Mouse (Mus musculus): Measurements from ENCODE around the gene Macrod1. TPM values are rescaled to one million over a fixed set of nuclear protein-coding genes. Genes with fewer than 3 reads are reported as not detected.

Gene Macrod1
- polyA plus RNA-seq, 1 experiment = 33.8 TPM

DNA sequence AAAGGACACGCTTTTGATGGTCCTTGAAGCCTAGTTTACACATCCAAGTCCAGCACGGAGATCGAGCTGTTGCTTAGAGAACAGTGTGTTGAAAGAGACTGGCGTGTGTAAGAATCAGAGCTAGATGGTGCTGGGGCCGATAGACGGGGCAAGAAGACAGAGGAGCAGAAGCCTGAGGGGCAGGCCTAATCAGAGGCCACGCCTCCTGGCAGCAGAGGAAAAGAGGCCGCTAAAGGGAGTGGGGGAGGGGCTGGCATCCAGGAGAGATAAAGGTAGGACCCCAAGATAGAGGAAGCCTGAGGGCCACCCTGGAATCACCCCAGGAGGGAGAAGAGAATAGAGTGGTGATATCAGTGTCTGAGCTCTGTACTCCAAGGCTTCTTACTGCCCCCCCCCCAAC is 114.8 kb downstream of the Macrod1 start:
- no peak overlapping the region for H3K27ac ChIP-seq (ENCODE audit: insufficient read depth, low read length)
- no peaks in the 10 kb centered on the region for H3K4me1 ChIP-seq (ENCODE audit: control insufficient read depth, insufficient read depth, low read length)
- TF ChIP-seq POLR2A (IDR thresholded peaks at IDR 0.05; ENCODE audit: borderline replicate concordance, insufficient read depth, low read length) = no peak
- TF ChIP-seq CTCF (IDR thresholded peaks at IDR 0.05; ENCODE audit: borderline replicate concordance, insufficient read depth, low read depth, low read length) = no peak
- WGBS = 55% methylated on average over 8 of the region's 8 CpGs
- DNase-seq = no peak
- no peak overlapping the region for H3K4me3 ChIP-seq (replicated peaks; ENCODE audit: insufficient read depth, low read depth, low read length)
- no peaks in the 10 kb centered on the region for H3K27me3 ChIP-seq (ENCODE audit: control insufficient read depth, insufficient read depth, low read length)

DNA sequence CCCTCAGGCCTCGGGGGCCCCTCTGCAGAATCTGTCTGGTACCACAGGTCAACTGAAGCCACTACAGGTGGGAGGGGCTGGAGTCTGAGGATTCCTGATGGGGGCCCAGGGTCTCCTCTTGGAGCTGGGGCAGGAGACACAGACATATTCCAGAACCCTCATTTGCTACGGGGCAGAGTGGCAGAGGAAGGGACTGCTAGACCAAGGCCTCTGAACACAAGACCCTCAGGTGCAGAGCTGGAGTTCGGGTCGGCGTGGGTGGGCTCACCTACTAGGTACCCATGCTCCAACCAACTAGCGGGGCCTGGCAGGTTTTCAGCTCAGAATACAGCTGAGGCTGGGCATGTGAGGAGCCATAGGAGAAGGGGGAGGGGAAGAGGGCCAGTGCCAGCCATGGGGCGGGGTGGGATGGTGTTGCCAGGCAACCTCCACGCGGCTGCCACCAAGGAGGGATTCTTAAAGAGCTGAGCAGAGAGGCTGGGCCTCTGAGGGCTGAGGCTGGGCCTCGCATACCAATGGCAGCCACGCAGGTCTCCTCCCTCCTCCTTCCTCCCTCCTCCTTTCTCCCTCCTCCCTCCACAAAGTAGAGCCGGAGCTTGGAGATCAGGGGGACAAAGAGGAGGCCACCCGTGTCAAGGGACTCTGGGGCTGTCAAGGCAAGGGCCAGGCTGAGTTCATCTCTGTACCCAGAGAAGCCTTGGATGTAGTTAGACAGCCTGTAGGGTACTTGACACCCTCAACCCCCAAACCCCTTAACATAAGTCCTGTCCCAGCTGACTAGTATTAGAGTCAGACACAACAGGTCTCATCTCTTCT is 115.6 kb downstream of the Macrod1 start:
- no peaks in the 10 kb centered on the region for H3K4me1 ChIP-seq (ENCODE audit: control insufficient read depth, insufficient read depth, low read length)
- WGBS = 46% methylated on average over 13 of the region's 13 CpGs
- no peak overlapping the region for H3K27ac ChIP-seq (ENCODE audit: insufficient read depth, low read length)
- no peak overlapping the region for H3K4me3 ChIP-seq (replicated peaks; ENCODE audit: insufficient read depth, low read depth, low read length)
- H3K27me3 ChIP-seq (ENCODE audit: control insufficient read depth, insufficient read depth, low read length) = no peaks in the 10 kb centered on the region
- no peak for DNase-seq
- no peak for TF ChIP-seq CTCF (IDR thresholded peaks at IDR 0.05; ENCODE audit: borderline replicate concordance, insufficient read depth, low read depth, low read length)
- no peak for TF ChIP-seq POLR2A (IDR thresholded peaks at IDR 0.05; ENCODE audit: borderline replicate concordance, insufficient read depth, low read length)

GRCm38 (mm10) chr19:7176041-7176696 is 119.6 kb downstream of the Macrod1 start:
- 29% methylated on average over 11 of the region's 11 CpGs for WGBS
- peak in 1 of 2 experiments; percentile 40 for DNase-seq
- TF ChIP-seq POLR2A (IDR thresholded peaks at IDR 0.05; ENCODE audit: borderline replicate concordance, insufficient read depth, low read length) (no peak), CTCF (IDR thresholded peaks at IDR 0.05; ENCODE audit: borderline replicate concordance, insufficient read depth, low read depth, low read length) (no peak)
- H3K27me3 ChIP-seq (ENCODE audit: control insufficient read depth, insufficient read depth, low read length) = no peaks in the 10 kb centered on the region
- peaks cover 31% of the 10 kb centered on the region for H3K4me1 ChIP-seq (ENCODE audit: control insufficient read depth, insufficient read depth, low read length)
- H3K27ac ChIP-seq (ENCODE audit: insufficient read depth, low read length) = no peak overlapping the region
- H3K4me3 ChIP-seq (replicated peaks; ENCODE audit: insufficient read depth, low read depth, low read length) = no peak overlapping the region

DNA sequence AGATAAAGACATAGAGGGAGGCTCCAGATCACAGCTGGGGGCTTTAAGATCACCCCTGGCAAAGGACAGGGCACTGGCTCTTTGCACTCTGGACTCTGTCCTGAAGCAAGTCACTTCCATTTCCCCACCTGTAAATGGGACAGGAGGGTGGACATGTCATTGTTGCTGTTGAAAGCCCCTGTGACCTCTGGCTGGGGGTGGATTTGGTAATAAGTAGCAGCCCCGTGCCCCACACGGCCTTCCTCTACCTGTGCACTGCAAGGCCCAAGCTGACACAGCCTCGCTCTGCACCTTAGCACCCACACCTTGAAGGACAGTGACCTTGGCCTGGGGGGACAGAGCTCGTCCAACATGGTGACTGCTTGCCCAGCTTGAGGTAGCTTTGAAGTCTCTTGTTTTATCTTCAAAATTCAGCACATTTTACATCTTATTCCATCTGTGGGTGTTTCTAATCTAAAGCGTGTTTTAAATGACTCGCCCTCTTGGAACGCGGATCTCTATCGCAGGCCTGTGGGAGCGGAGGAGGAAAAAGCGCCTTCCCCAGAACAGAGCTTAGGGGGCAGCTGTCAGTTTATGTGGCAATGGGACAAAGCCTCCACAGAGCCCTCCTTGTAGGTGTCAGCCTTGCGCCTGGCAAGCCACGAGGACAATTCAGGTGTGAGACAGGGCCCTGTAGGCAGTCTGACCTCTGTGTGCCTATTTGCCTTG is 121.3 kb downstream of the Macrod1 start:
- Histone ChIP-seq H3K4me1 (ENCODE audit: control insufficient read depth, insufficient read depth, low read length) (peaks cover 38% of the 10 kb centered on the region), H3K27me3 (ENCODE audit: control insufficient read depth, insufficient read depth, low read length) (no peaks in the 10 kb centered on the region)
- 88% methylated on average over 13 of the region's 13 CpGs for WGBS

GRCm38 (mm10) chr19:7178841-7179452 is 122.3 kb downstream of the Macrod1 start:
- Histone ChIP-seq H3K4me1 (ENCODE audit: control insufficient read depth, insufficient read depth, low read length) (peaks cover 38% of the 10 kb centered on the region), H3K27me3 (ENCODE audit: control insufficient read depth, insufficient read depth, low read length) (no peaks in the 10 kb centered on the region), H3K4me3 (replicated peaks; ENCODE audit: insufficient read depth, low read depth, low read length) (no peak overlapping the region), H3K27ac (ENCODE audit: insufficient read depth, low read length) (no peak overlapping the region)
- WGBS = 8% methylated on average over 3 of the region's 3 CpGs
- DNase-seq = peak; percentile 77 to 81
- TF ChIP-seq POLR2A (IDR thresholded peaks at IDR 0.05; ENCODE audit: borderline replicate concordance, insufficient read depth, low read length) (no peak), CTCF (IDR thresholded peaks at IDR 0.05; ENCODE audit: borderline replicate concordance, insufficient read depth, low read depth, low read length) (no peak)

More for the DNA sequence above, 121.3 kb downstream of the Macrod1 start:
- no peak overlapping the region for H3K27ac ChIP-seq (ENCODE audit: insufficient read depth, low read length)
- TF ChIP-seq CTCF (IDR thresholded peaks at IDR 0.05; ENCODE audit: borderline replicate concordance, insufficient read depth, low read depth, low read length) (no peak), POLR2A (IDR thresholded peaks at IDR 0.05; ENCODE audit: borderline replicate concordance, insufficient read depth, low read length) (no peak)
- DNase-seq = no peak
- no peak overlapping the region for H3K4me3 ChIP-seq (replicated peaks; ENCODE audit: insufficient read depth, low read depth, low read length)

DNA sequence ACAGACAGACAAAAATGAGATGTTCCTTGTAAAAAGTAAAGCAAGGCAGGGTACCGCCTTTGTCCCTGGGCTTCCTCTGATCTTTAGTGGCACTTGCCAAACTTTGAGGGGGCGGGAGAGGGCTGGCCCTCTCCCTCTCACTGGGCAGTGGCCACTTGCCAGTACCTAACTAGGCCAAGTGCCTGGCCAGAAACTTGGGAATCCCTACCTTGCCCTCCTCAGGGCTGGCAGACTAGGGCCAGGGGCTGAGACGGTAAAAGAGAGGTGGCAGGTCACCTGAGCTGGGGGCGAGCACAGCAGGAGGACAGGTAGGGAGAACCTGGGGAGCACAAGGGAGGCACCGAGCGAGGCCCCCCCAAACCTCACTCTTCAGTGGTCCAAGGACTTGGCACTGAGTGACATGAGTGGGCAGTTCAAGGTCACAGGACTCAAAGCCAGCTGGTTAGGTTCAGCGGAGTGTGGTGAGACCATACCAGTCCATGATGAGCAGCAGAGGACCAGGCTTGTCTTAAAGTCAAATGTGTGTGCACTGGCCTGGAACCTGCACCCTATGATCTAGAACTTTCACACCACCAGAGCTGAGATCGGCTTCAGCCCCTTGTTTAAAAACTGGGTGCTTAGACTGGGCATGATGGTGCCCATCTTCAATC is 124.3 kb downstream of the Macrod1 start:
- 45% methylated on average over 8 of the region's 8 CpGs for WGBS
- Histone ChIP-seq H3K4me1 (ENCODE audit: control insufficient read depth, insufficient read depth, low read length) (peaks cover 38% of the 10 kb centered on the region), H3K27me3 (ENCODE audit: control insufficient read depth, insufficient read depth, low read length) (no peaks in the 10 kb centered on the region)

GRCm38 (mm10) chr19:7181496-7181895 is 124.9 kb downstream of the Macrod1 start:
- H3K4me3 ChIP-seq (replicated peaks; ENCODE audit: insufficient read depth, low read depth, low read length) = no peak overlapping the region
- no peaks in the 10 kb centered on the region for H3K27me3 ChIP-seq (ENCODE audit: control insufficient read depth, insufficient read depth, low read length)
- no peak overlapping the region for H3K27ac ChIP-seq (ENCODE audit: insufficient read depth, low read length)
- WGBS = 85% methylated on average over 7 of the region's 7 CpGs
- H3K4me1 ChIP-seq (ENCODE audit: control insufficient read depth, insufficient read depth, low read length) = peaks cover 38% of the 10 kb centered on the region
- TF ChIP-seq CTCF (IDR thresholded peaks at IDR 0.05; ENCODE audit: borderline replicate concordance, insufficient read depth, low read depth, low read length) (no peak), POLR2A (IDR thresholded peaks at IDR 0.05; ENCODE audit: borderline replicate concordance, insufficient read depth, low read length) (no peak)
- no peak for DNase-seq

More for the DNA sequence above, 124.3 kb downstream of the Macrod1 start:
- TF ChIP-seq POLR2A (IDR thresholded peaks at IDR 0.05; ENCODE audit: borderline replicate concordance, insufficient read depth, low read length) = no peak
- no peak for TF ChIP-seq CTCF (IDR thresholded peaks at IDR 0.05; ENCODE audit: borderline replicate concordance, insufficient read depth, low read depth, low read length)
- DNase-seq = peak; percentile 60 to 68
- Histone ChIP-seq H3K27ac (ENCODE audit: insufficient read depth, low read length) (no peak overlapping the region), H3K4me3 (replicated peaks; ENCODE audit: insufficient read depth, low read depth, low read length) (no peak overlapping the region)
